Mouse (Mus musculus): Measurements from ENCODE around the gene Shisa9. TPM values are rescaled to one million over a fixed set of nuclear protein-coding genes. Genes with fewer than 3 reads are reported as not detected.

Shisa9 gene
- polyA plus RNA-seq, 2 experiments: 0.21 to 0.27 TPM

- Histone ChIP-seq H3K36me3 (replicated peaks; ENCODE audit: control insufficient read depth, insufficient read depth, low read depth) (no peaks in the 10 kb centered on the region), H3K4me2 (ENCODE audit: low read depth) (no peak overlapping the region), H3K9me3 (ENCODE audit: control insufficient read depth, low read length) (no peaks in the 10 kb centered on the region), H3K4me3 (ENCODE audit: insufficient read depth in 1 of 2, low read depth in 2 of 2, low read length in 2 of 2) (no peak overlapping the region), H3K27me3 (ENCODE audit: control insufficient read depth, insufficient read depth, low read length) (no peaks in the 10 kb centered on the region), H3K9ac (replicated peaks) (no peak overlapping the region), H3K4me1 (replicated peaks; ENCODE audit: control insufficient read depth in 2 of 2, insufficient read depth in 2 of 2, low read length in 1 of 2) (peaks cover 0 to 2% of the 10 kb centered on the region in 2 experiments; a peak in 1 of 4 replicates), H3K27ac (no peak overlapping the region)
- DNase-seq (ENCODE audit: low read depth in 3 of 3, low spot score in 3 of 3) (no peak), ATAC-seq (ENCODE audit: insufficient read depth) (no peak)
- TF ChIP-seq EP300 (IDR thresholded peaks at IDR 0.05; ENCODE audit: low read depth) (no peak), CTCF (IDR thresholded peaks at IDR 0.05; ENCODE audit: low read depth) (no peak)
- 34% methylated on average over 1 of the region's 1 CpGs for WGBS (ENCODE audit: insufficient replicate concordance)
Measured at GRCm38 (mm10) chr16:12206421-12206950, 222.6 kb downstream of the Shisa9 start.

- TF ChIP-seq EP300 (IDR thresholded peaks at IDR 0.05; ENCODE audit: low read depth) (no peak), CTCF (IDR thresholded peaks at IDR 0.05; ENCODE audit: low read depth) (no peak)
- WGBS (ENCODE audit: insufficient replicate concordance): 41% methylated on average over 2 of the region's 2 CpGs
- no peak overlapping the region for H3K27ac ChIP-seq
- H3K27me3 ChIP-seq (ENCODE audit: control insufficient read depth, insufficient read depth, low read length): no peaks in the 10 kb centered on the region
- H3K4me3 ChIP-seq (ENCODE audit: insufficient read depth in 1 of 2, low read depth in 2 of 2, low read length in 2 of 2): no peak overlapping the region
- H3K9me3 ChIP-seq (ENCODE audit: control insufficient read depth, low read length): no peaks in the 10 kb centered on the region
- no peak for DNase-seq (ENCODE audit: low read depth in 3 of 3, low spot score in 3 of 3)
- no peak overlapping the region for H3K9ac ChIP-seq (replicated peaks)
- H3K36me3 ChIP-seq (replicated peaks; ENCODE audit: control insufficient read depth, insufficient read depth, low read depth): no peaks in the 10 kb centered on the region
- ATAC-seq (ENCODE audit: insufficient read depth): no peak
- peaks cover 0 to 2% of the 10 kb centered on the region in 2 experiments; a peak in 1 of 4 replicates for H3K4me1 ChIP-seq (replicated peaks; ENCODE audit: control insufficient read depth in 2 of 2, insufficient read depth in 2 of 2, low read length in 1 of 2)
- no peak overlapping the region for H3K4me2 ChIP-seq (ENCODE audit: low read depth)
Measured at GRCm38 (mm10) chr16:12206951-12207350, 223.0 kb downstream of the Shisa9 start.

GRCm38 (mm10) chr16:12209355-12209754, 225.4 kb downstream of the Shisa9 start:
- Histone ChIP-seq H3K4me2 (ENCODE audit: low read depth) (no peak overlapping the region), H3K4me3 (ENCODE audit: insufficient read depth in 1 of 2, low read depth in 2 of 2, low read length in 2 of 2) (no peak overlapping the region), H3K27ac (no peak overlapping the region), H3K9ac (replicated peaks) (no peak overlapping the region), H3K9me3 (ENCODE audit: control insufficient read depth, low read length) (no peaks in the 10 kb centered on the region), H3K27me3 (ENCODE audit: control insufficient read depth, insufficient read depth, low read length) (no peaks in the 10 kb centered on the region), H3K36me3 (replicated peaks; ENCODE audit: control insufficient read depth, insufficient read depth, low read depth) (no peaks in the 10 kb centered on the region), H3K4me1 (replicated peaks; ENCODE audit: control insufficient read depth in 2 of 2, insufficient read depth in 2 of 2, low read length in 1 of 2) (no peaks in the 10 kb centered on the region)
- ATAC-seq (ENCODE audit: insufficient read depth) (no peak), DNase-seq (ENCODE audit: low read depth in 3 of 3, low spot score in 3 of 3) (no peak)
- WGBS (ENCODE audit: insufficient replicate concordance): 58% methylated on average over 1 of the region's 1 CpGs
- no peak for TF ChIP-seq EP300 (IDR thresholded peaks at IDR 0.05; ENCODE audit: low read depth)
- no peak for TF ChIP-seq CTCF (IDR thresholded peaks at IDR 0.05; ENCODE audit: low read depth)

GRCm38 (mm10) chr16:12209819-12210218, 225.9 kb downstream of the Shisa9 start:
- Histone ChIP-seq H3K4me1 (replicated peaks; ENCODE audit: control insufficient read depth in 2 of 2, insufficient read depth in 2 of 2, low read length in 1 of 2) (no peaks in the 10 kb centered on the region), H3K9me3 (ENCODE audit: control insufficient read depth, low read length) (no peaks in the 10 kb centered on the region), H3K36me3 (replicated peaks; ENCODE audit: control insufficient read depth, insufficient read depth, low read depth) (no peaks in the 10 kb centered on the region), H3K4me3 (ENCODE audit: insufficient read depth in 1 of 2, low read depth in 2 of 2, low read length in 2 of 2) (no peak overlapping the region), H3K9ac (replicated peaks) (no peak overlapping the region), H3K27ac (no peak overlapping the region), H3K27me3 (ENCODE audit: control insufficient read depth, insufficient read depth, low read length) (no peaks in the 10 kb centered on the region), H3K4me2 (ENCODE audit: low read depth) (no peak overlapping the region)
- no peak for ATAC-seq (ENCODE audit: insufficient read depth)
- 44% methylated on average over 2 of the region's 2 CpGs for WGBS (ENCODE audit: insufficient replicate concordance)
- no peak for DNase-seq (ENCODE audit: low read depth in 3 of 3, low spot score in 3 of 3)
- no peak for TF ChIP-seq EP300 (IDR thresholded peaks at IDR 0.05; ENCODE audit: low read depth)
- TF ChIP-seq CTCF (IDR thresholded peaks at IDR 0.05; ENCODE audit: low read depth): no peak

GRCm38 (mm10) chr16:12214018-12214417, 230.1 kb downstream of the Shisa9 start:
- no peaks in the 10 kb centered on the region for H3K9me3 ChIP-seq (ENCODE audit: control insufficient read depth, low read length)
- no peak overlapping the region for H3K4me2 ChIP-seq (ENCODE audit: low read depth)
- H3K27me3 ChIP-seq (ENCODE audit: control insufficient read depth, insufficient read depth, low read length): no peaks in the 10 kb centered on the region
- no peak for DNase-seq (ENCODE audit: low read depth in 3 of 3, low spot score in 3 of 3)
- TF ChIP-seq EP300 (IDR thresholded peaks at IDR 0.05; ENCODE audit: low read depth): no peak
- TF ChIP-seq CTCF (IDR thresholded peaks at IDR 0.05; ENCODE audit: low read depth): no peak
- WGBS (ENCODE audit: insufficient replicate concordance): 63% methylated on average over 2 of the region's 2 CpGs
- no peaks in the 10 kb centered on the region for H3K4me1 ChIP-seq (replicated peaks; ENCODE audit: control insufficient read depth in 2 of 2, insufficient read depth in 2 of 2, low read length in 1 of 2)
- H3K9ac ChIP-seq (replicated peaks): no peak overlapping the region
- no peak for ATAC-seq (ENCODE audit: insufficient read depth)
- no peaks in the 10 kb centered on the region for H3K36me3 ChIP-seq (replicated peaks; ENCODE audit: control insufficient read depth, insufficient read depth, low read depth)
- H3K27ac ChIP-seq: no peak overlapping the region
- H3K4me3 ChIP-seq (ENCODE audit: insufficient read depth in 1 of 2, low read depth in 2 of 2, low read length in 2 of 2): no peak overlapping the region

All from liver, embryonic 14.5 days (tissue).